Mouse (Mus musculus) R1 (cell line): ENCODE measurements around the gene Dck.

Experiments used
- DNase-seq: peaks from one replicate; pipeline ENCODE4 v3.0.0-alpha.2; 2018; ENCODE audit warnings: low read depth, low spot score

Gene Dck

DNA sequence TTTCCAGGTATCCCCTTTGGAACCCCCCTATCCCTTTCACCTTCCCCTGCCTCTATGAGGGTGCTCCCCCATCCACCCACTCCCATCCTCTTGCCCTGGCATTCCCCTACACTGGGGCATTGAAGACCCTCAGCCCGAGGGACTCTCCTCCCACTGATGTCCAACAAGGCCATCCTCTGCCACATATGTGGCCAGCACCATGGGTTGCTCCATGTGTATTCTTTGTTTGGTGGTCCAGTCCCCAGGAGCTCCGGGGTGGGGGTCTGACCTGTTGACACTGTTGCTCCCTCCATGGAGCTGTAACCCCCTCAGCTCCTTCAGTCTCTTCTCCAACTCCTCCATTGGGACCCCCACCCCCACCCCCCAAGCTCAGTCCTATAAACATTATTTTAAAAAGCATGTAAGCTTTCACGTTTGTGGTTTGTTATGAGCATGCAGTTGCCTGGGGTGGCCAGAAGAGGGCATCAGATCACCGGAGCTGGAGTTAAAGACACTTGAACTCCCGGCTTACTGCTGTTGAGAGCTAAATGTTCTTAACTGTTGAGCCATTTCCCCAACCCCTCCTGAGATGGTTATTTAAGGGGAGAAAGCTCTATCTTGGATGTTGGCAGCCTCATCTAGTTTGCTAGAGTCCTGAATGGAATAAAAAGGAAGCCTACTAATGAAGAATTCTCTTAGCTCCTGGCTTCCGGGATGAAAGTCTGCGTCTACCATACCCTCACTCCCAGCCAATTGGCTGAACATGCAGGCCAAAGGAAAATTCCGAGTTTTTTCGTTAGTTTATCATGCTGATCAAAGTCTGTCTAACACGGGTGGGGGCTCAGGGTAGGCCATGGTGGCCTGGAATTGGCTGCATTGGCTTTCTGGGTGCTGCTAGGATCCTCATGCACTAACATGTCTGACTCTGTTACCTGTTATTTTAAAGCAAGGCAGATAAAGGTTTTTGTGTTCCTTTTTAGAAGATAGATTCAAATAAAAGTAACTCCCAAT lies 26.8 kb downstream of the Dck start:
- DNase-seq, result peak; percentile 50

DNA sequence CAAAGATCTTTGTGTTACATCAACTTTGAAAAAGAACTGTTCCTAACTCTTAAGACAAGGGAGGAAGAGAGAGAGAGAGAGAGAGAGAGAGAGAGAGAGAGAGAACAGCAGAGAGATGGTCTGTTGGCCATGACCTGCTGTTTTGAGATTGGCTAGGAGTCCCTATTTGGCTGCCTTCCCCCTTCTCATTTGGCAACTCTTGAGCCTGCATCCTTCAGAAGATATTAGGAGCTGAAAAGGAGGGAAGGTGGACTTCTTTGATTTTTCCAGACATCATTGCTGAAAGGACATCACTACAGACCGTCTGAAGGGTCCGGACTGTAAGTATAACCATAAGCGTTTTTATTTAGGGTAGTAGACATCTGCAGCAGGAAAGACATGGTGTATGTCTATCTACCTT lies 28.9 kb downstream of the Dck start:
- DNase-seq, result no peak

DNA sequence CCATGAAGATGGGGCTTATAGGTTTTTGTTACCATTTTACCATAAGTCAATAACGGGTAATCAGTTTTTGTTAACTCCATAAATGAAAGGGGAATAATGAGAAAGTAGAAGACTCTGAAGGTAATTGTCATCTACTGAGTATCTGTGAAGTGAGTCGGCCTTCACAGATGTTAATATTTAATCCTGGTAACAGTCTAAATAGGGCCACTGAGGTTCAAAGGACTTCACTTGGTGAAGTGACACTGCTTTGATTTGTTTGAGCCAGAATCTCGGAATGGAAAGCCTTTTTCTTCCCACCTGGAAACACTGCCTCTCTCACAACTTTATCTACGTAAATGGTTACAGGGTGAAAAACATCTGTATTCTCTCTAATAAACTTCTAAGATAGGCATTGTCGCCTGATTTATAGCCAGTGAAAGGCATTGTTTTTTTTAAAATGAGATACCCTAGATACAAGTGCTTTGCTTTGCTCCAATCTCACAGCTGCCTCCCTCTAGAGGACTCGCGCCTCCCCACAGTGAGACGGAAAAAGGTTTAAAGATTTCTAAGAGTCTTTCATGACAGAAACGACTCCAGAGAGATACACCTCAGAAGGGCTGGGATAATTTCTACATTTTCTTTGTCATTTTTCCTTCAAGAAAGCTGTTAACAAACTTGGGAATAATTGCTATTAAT lies 31.3 kb downstream of the Dck start:
- no peak for DNase-seq

DNA sequence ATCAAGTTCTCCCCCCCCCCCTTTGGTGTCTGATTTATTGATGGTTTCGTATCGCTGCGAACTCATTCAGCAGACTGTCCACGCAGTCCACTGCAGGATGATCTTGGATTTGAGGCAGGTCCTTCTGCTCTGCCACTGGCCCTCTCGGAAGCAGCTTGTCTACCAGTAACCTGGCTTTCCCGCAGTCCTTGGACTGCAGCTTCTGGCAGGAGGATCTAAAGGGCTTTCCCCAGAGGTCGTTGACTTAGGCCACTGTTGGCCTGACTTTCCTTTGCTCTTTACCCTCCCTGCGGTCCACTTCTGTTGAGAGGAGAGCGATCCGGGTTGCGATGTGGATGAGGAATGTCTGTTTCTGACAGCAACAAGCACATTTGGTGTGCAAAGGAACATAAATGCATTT lies 31.8 kb downstream of the Dck start:
- DNase-seq, result no peak

DNA sequence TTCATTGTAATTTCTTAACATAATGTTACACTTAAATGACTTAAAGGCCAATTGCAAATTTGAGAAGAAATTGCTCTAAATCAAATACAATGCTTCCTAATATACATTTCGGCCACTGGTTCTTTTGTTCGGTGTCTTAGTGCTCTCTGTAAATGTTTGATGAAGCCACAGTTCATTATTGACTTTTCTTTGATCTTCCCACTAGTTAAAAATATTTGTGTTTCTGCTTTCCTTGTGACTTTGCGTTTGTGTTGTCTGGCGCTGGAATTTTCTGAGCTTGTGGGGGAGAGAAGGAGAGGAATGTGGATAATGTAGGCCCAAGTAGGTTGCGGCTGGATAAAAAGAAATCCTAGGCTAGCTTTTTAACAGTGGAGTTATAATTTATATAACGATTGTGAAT lies 32.3 kb downstream of the Dck start:
- DNase-seq, result no peak

DNA sequence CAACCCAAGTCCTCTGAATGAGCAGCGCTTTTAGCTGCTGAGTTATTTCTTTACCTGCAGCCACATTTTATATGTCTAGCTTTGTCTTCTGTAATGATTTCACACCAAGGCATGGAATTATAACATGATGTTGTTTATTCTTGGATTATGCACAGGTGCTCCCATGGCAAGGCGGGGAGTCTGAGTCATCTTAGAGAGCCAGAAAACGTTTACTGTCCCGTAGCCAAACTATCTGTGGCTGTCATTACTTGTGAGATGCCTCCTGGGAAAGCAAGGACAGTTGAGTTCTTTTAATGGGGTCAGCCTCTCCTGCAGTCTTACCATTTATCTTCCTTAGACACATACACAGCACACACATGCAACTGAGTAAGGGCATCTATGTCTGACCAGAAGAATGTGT lies 40.8 kb downstream of the Dck start:
- DNase-seq, result no peak

DNA sequence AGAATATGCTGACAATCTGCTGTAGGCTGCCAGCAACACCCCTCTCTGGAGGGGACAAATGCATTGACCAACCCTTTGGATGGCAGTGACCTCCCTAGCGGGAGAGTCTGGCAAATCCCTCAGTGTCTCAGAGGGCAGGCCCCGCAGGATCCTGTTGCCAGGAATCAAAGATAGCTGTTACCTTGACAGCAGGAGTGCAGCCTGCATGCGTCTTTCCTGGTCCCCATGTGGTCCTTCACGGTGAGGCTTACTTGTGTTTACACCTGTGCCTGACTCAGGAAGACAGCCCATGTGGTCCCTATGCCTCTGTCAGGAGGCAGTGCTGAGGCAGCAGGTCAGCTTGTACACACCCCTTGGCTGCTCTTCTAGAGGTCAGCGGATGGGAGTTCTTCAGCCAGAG lies 41.5 kb downstream of the Dck start:
- no peak for DNase-seq

DNA sequence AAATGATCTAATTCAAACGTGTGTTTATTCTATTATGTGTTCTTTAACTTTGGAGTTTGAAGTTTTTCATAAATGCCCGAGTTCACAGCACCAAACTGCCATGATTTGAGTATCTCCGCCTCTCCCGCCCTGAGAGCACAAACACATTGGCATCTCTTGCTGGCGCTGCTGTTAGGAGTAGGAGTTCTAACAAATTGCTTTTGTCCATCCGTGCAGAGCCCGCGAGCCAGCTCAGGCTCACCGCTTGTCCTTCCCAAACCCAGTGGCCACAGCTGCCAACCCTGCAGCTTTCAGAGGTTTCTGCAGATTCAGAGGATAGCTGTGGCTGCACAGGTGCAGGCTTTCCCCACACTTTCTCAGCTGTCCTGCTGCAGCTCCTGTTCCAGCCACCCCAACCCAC lies 42.5 kb downstream of the Dck start:
- DNase-seq, result no peak

DNA sequence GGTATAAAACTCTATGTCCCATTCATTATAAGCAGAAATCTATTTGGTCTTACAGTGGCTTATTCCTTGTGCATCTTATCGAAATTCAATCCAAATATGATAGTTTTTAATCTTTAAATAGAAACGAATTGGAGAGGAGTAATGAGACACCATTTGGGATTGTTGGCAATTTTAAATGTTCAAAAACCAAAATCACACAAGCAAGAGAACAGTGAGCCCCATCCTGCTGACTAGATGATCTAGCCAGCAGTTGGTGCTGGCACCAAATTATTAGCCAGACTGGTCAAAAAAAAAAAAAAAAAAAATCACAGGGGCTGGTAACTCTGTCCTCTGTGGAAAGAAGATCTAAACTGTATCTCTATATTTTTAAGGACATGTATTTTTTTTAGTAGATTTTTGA lies 48.4 kb downstream of the Dck start:
- no peak for DNase-seq

DNA sequence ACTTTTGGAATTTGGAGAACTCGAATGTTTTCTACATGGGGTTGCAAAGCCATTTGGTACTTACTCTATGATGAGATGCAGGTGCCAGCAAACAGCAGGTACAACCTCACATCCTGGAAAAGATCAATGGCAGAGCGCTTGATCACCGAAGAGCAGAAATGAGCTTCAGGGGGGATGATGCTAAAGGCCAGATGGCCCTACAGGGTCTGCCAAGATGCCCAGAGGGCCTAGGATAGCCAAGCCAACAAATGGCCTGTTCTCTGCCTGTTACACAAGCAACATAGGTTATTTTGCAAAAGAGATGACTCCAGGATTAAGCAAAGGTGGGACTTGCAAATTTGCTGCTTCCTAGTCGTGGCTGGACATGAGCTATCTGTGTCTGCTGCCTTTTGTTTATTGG lies 49.8 kb downstream of the Dck start:
- no peak for DNase-seq

DNA sequence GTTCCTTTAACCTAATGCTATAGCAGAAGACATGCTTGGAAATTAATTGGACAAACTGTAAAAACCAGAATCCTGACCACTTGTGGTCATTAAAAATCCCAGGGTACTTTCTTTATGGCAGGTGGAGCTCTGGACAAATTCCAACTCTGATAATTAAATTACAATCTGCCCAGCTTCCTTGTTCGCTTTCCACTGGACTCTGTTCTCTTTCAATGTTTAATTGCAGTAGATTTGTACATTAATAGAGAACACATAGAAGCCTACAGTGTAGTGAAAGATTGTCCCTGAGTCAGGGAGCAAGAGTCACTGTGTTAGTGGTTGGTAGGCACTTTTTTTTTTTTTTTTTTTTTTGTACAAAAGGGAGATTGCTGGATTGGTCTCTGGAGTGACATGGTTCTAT lies 56.7 kb downstream of the Dck start:
- DNase-seq, result no peak

DNA sequence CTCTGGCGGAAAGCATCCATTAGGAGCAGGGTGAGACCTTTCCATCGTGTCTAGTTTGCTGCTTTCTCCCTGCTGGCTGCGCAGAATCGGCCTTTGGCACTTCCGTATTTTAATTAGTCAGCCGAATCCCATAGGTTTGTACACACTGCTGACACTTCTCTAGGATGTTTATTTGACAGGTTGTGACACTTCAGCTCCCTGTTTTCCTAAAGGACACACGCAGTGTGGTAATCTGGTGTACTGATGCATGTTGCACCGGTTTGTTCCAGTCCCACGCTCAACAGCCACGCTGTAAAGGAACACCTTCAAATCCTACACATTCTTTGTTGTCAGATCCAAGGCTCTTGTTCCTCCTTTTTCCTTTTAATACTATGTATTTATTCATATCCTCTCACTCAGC lies 60.0 kb downstream of the Dck start:
- DNase-seq, result no peak

DNA sequence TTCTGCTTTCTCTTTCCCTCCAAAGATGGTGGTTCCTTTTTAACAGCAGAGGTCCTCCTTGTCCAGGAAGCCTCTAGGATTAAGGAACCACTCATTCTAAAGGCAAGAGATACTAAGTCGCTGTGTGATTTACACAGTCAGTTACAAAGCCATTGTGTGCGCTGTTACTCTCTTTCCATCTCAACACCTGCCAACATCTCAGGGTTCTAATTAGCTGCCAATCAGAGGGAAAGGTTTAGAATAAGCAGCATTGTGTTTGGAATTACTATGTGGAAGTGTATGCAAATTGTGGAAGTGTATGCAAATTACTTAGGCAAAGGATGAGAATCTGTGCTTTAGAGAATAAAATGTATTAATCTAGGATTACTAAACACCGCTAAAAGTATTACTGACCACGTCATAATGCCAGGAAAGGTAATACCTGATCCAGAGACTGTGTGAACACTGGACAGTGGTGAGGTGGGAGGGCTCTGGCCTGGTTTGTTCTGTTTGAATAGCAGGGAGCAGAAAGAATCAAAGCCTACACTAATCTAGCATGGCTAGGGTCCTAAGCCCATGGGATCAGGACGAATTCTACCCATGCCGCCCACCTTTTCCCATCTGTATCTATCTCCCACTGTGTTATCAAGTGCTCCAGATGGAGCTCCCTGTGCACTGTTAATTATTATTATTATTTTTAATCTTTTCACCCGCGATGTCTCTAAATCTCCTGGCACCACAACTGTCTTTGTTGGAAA lies 65.2 kb downstream of the Dck start:
- no peak for DNase-seq

DNA sequence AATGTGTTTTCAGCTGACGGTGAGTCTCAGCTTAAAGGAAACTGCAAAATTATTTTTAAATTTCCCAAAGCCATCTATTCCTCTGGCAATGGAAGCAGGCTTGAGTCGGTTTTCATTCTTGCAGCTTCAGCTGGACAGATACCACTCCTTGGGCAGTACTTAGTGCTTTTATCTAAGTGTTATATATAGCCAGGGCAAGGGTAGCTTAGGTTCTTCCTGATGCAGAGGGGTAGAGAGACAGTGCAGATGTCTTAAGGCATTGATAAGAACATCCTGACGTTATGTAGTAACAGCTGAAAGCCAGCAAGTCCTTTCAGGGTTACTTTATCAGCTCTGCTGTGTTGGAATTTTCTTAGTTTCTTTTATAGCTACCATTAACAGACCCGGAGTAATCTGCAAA lies 66.1 kb downstream of the Dck start:
- no peak for DNase-seq

DNA sequence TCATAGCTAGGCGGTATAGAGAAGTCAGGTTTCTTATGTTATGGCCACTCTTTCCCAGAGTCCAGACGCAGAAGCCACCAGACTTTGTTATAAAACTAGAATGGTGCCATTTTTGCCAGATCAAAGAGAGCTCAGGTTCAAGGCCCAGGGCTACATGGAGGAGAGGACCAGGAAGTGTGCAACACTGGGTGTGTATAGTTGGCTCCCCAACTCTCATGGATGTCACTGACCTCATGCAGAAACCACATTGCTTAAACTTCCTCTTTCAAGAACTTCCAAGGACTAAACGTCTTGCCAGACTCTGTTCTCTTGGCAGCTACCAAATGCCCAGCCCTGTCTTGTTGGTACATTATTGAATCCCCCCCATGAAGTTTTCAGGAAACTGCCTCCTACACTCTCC lies 67.1 kb downstream of the Dck start:
- no peak for DNase-seq
